Mouse (Mus musculus) kidney, adult 2 months (tissue): ENCODE data around the gene Kiss1r. TPM values are rescaled to one million over a fixed set of nuclear protein-coding genes. Genes with fewer than 3 reads are reported as not detected.

ENCODE experiments used
- DNase-seq: peaks from one replicate; pipeline ENCODE4 v3.0.0; 2021
- H3K27ac ChIP-seq: fragments of 200-500 bp; 2 replicates; pipeline ENCODE4 v1.5.1; 2012; ENCODE audit warnings: low read depth, low read length, control low read depth, inconsistent platforms; ENCODE audit not compliant: insufficient read depth
- H3K27me3 ChIP-seq: fragments of 200-500 bp; replicated peaks from 2 replicates; pipeline ENCODE4 v1.6.1; 2012; ENCODE audit warnings: mild to moderate bottlenecking, moderate library complexity, low read length, inconsistent platforms; ENCODE audit not compliant: control insufficient read depth, insufficient read depth
- H3K36me3 ChIP-seq: fragments of 200-500 bp; 2 replicates; pipeline ENCODE4 v1.6.1; 2012; ENCODE audit warnings: mild to moderate bottlenecking, moderate library complexity, low read length, inconsistent platforms; ENCODE audit not compliant: control insufficient read depth, insufficient read depth
- H3K4me1 ChIP-seq: fragments of 200-500 bp; 2 replicates; pipeline ENCODE4 v1.6.1; 2011; ENCODE audit warnings: low read length; ENCODE audit not compliant: control insufficient read depth, insufficient read depth
- H3K4me3 ChIP-seq: fragments of 200-500 bp; 2 replicates; pipeline ENCODE4 v1.5.1; 2011; ENCODE audit warnings: mild to moderate bottlenecking, low read depth, low read length, control low read depth; ENCODE audit not compliant: insufficient read depth
- CTCF ChIP-seq: fragments of 200-500 bp; conservative IDR thresholded peaks from 2 replicates; pipeline ENCODE4 v1.5.1; 2011; ENCODE audit warnings: low read depth, mild to moderate bottlenecking, control low read depth, low read length, moderate library complexity, mixed read lengths; ENCODE audit not compliant: insufficient read depth, insufficient read length
- POLR2A ChIP-seq: fragments of 200-500 bp; IDR thresholded peaks from one replicate; pipeline ENCODE4 v1.6.1; 2011; ENCODE audit warnings: low read depth, low read length, control low read depth
- whole genome bisulfite sequencing: fragments of 180-500 bp; shearing (Covaris S2); methylation state at CpG from one replicate; pipeline ENCODE4 v1.1.7; 2018; 5-methylcytosine and 5-hydroxymethylcytosine counted together
- polyA plus RNA-seq: library from polyadenylated mRNA; depleted of rRNA; stranded (reverse); fragments of >200 nt; gene quantifications from 2 replicates; pipeline ENCODE4 v1.2.3, GENCODE M21; 2012; rRNA removed

Kiss1r gene
- polyA plus RNA-seq, result 5.6 and 9.2 TPM in 2 replicates

DNA sequence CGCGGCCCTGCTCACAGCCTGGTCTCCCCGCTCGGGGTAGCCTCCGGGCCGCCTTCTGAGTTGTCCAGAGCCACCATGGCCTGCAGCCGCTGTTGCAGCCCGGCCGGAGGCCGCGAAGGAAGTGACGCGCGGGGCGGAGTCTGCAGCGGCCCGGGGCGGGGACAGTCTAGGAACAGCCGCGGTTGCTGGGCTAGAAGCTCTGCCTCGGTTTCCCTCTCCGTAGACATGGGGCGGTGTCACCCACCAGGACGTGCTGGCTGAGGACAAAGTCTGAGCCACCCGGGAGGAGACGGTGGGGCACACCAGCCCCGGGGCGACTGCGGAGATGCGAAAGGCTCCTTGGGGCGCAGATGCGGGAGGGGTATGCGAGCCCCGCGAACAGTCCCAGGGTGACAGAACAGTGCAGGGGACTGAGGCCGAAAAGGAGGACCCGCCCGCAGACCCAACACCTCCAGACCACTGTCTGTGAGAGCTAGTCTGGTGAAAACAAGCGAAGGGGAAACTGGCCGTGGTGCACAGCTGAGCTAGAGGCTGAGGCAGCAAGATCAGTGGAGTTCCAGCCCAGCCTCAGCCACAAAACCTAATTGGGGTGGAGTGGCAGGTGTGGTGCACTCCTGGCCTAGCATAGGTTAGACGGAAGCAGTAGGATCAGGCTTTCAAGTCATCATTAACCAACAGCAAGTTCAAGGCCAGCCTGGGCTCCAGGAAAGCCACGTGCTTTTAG lies at the start of gene Kiss1r:
Gene Kiss1r, plus strand, starts transcription at position 164 of the 724 bp plus-strand sequence.
- 1% methylated on average over 42 of the region's 42 CpGs for WGBS
- H3K4me3 ChIP-seq, result peak within 1 kb of the TSS; percentile 98
- no peaks in the 10 kb centered on the region for H3K27me3 ChIP-seq
- DNase-seq, result peak; percentile 89
- TF ChIP-seq CTCF (no peak), POLR2A (peak; percentile 69)
- H3K36me3 ChIP-seq, result no peaks in the 10 kb centered on the region
- peaks cover 12% of the 10 kb centered on the region for H3K4me1 ChIP-seq
- peak within 1 kb of the TSS; percentile 67 for H3K27ac ChIP-seq

DNA sequence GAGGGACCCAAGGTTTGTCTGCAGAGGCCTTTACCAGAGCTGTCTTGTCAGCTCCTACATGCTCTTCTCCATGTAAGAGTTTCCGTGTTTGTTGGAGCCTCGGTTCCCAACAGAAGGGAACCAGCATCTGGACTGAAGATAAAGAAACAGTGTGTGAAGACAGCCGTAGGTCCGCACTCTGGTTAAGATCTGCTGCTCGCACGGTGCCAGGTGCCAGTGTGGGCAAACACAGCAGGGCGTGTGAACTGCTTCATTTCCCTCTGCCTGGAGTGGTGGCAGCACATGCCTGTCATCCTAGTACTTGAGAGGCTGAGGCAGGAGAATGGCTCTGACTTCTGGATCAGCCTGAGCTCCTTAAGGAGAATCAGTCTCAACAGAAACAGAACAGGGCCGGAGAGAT lies 44.9 kb upstream of the Kiss1r start:
- DNase-seq, result no peak
- 0 out of 2 replicates have a peak, but pooled peaks cover 6% of the 10 kb centered on the region for H3K4me1 ChIP-seq
- no peak overlapping the region for H3K4me3 ChIP-seq
- H3K27me3 ChIP-seq, result no peaks in the 10 kb centered on the region
- TF ChIP-seq CTCF, result no peak
- TF ChIP-seq POLR2A, result no peak
- WGBS, result 92% methylated on average over 8 of the region's 8 CpGs
- H3K36me3 ChIP-seq, result no peaks in the 10 kb centered on the region
- H3K27ac ChIP-seq, result no peak overlapping the region

DNA sequence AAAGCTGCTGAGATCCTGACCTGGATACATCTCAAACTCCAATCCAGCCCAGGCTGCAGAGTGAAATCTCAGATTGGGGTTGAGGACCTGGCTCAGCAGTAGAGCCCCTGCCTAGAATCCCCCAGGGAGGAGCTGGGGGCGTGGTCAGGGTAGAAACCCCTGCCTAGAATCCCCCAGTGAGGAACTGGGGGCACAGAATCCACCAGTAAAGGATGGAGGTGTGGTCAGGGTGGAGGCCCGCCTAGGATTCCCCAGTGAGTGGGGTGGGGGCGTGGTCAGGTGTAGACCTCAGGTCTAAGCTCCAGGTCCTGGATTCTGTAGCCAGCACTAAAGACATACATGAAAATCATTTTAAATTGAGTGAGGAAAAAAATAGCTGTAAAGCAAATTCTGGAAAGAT lies 43.9 kb upstream of the Kiss1r start:
- Histone ChIP-seq H3K27ac (no peak overlapping the region), H3K36me3 (no peaks in the 10 kb centered on the region), H3K4me3 (no peak overlapping the region), H3K27me3 (no peaks in the 10 kb centered on the region), H3K4me1 (0 out of 2 replicates have a peak, but pooled peaks cover 6% of the 10 kb centered on the region)
- TF ChIP-seq POLR2A (no peak), CTCF (no peak)
- no peak for DNase-seq
- WGBS, result 65% methylated on average over 3 of the region's 3 CpGs

DNA sequence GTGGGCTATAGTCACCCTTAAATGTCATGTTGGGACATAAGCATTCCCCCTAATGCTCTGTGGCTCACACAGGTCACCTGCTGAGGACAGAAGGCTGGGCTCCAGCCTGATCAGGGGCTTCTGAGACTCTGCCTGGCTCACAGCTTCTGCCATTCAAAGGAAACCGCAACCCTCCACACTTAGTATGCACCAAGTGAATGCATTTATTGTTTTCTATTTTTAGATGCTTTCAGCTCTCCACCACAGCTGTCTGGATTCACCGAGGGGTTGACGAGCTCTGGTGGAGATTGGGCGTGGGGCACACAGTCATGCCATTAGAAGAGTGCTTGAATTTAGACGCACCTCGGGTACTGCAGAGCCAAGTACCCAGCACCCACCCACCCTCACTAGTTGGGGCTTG lies 43.5 kb upstream of the Kiss1r start:
- no peaks in the 10 kb centered on the region for H3K27me3 ChIP-seq
- no peak overlapping the region for H3K4me3 ChIP-seq
- no peak overlapping the region for H3K27ac ChIP-seq

DNA sequence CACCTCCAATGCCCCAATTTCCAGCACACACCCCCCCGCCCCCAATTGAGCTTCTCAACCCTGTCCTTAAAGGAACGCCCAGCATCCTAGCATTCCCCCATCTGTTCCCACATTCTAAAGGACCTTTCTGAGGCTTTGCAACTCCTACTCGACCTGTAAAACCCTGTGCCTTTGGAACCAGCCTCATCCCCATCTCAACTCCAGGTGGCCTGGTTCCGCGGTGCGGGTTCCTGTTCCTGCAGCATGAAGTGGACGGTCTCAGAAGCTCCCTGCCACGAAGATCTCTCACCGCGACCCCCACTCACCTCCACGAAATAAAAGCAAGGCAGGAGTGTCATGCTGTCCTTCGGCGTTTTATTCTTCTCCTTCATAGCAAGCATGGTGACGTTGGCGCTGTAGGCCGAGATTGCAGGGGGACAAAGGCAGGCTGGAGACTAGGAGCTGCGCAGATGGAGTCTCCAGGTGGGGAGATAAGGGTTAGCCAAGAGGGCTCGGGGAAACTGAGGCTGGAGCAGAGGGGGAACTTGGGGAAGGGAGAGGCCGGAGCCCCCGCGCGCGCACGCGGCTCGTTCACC lies 43.0 kb upstream of the Kiss1r start:
- WGBS, result 9% methylated on average over 26 of the region's 26 CpGs
- H3K27me3 ChIP-seq, result no peaks in the 10 kb centered on the region
- 0 out of 2 replicates have a peak, but pooled peaks cover 6% of the 10 kb centered on the region for H3K4me1 ChIP-seq
- no peak for DNase-seq
- H3K4me3 ChIP-seq, result peak overlapping the region; percentile 47
- H3K27ac ChIP-seq, result no peak overlapping the region
- H3K36me3 ChIP-seq, result no peaks in the 10 kb centered on the region
- TF ChIP-seq POLR2A (no peak), CTCF (no peak)

More for the DNA sequence above, 43.5 kb upstream of the Kiss1r start:
- Histone ChIP-seq H3K4me1 (0 out of 2 replicates have a peak, but pooled peaks cover 6% of the 10 kb centered on the region), H3K36me3 (no peaks in the 10 kb centered on the region)
- 39% methylated on average over 6 of the region's 6 CpGs for WGBS
- TF ChIP-seq POLR2A (no peak), CTCF (no peak)
- DNase-seq, result no peak

DNA sequence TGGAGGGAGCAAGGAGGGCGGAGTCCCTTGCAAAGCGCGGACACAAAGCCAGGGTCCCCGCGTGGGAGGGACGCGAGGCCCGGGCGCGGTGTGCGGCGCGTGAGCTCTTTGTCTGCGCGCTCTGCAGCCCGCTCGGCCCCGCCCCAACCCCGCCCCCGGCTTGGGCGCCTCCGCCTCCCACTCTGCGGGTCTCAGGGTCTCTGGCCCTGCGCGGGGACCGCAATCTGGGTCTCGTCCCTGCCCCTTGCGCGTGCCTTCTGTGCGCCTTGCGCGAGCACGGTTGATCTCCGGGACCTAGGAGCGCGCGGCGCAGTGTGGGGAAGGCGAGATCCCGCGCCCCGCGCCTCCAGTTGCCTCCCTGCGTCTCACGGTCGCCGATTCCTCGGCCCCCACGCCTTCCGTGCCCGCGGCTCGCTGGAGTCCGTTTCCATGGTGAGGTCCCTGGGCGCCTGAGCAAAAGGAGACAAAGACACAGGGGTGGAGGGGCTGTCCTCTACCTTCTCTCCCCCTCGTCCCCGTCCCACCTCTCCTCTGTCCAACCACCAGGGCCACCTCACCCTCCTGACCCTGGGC lies 42.4 kb upstream of the Kiss1r start, which contains the start of the genes Prtn3 and Plppr3:
Gene Prtn3, plus strand, starts transcription at position 187 of the 573 bp plus-strand sequence.
Gene Plppr3, minus strand, starts transcription at position 345 of the 573 bp plus-strand sequence.
- DNase-seq, result no peak
- no peak within 1 kb of the TSS for H3K27ac ChIP-seq
- no peaks in the 10 kb centered on the region for H3K36me3 ChIP-seq
- WGBS, result 2% methylated on average over 57 of the region's 57 CpGs
- H3K4me1 ChIP-seq, result 0 out of 2 replicates have a peak, but pooled peaks cover 6% of the 10 kb centered on the region
- H3K4me3 ChIP-seq, result peak within 1 kb of the TSS; percentile 47
- no peak for TF ChIP-seq CTCF
- no peak for TF ChIP-seq POLR2A
- no peaks in the 10 kb centered on the region for H3K27me3 ChIP-seq

DNA sequence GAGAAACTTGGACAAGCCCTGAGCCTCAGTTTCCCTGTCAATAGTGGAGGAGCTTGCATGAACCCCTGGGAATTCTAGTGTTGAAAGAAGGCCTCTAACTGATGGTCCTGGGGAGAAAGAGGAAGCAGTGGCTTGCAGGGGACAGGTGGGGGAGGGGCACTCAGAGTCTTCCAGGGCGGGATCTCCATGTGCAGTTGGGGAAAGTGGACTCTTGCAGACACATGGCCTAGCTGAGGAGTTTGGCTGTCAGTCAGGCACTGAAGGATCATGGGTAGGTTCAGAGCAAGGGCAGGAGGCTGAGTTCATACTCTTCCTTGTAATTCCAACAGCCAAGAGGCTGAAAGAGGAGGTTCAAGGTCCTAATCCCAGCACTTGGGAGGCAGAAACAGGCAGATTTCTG lies 39.6 kb upstream of the Kiss1r start:
- no peaks in the 10 kb centered on the region for H3K36me3 ChIP-seq
- no peaks in the 10 kb centered on the region for H3K27me3 ChIP-seq
- H3K4me3 ChIP-seq, result no peak overlapping the region
- DNase-seq, result no peak
- no peak overlapping the region for H3K27ac ChIP-seq
- TF ChIP-seq CTCF (no peak), POLR2A (no peak)
- 0 out of 2 replicates have a peak, but pooled peaks cover 9% of the 10 kb centered on the region for H3K4me1 ChIP-seq
- 65% methylated on average over 1 of the region's 1 CpGs for WGBS
